Mouse (Mus musculus) frontal cortex, postnatal 36 days (tissue): ENCODE data around the gene Ciz1.

ENCODE experiments used
- DNase-seq, 2 experiments: peaks; one replicate each; pipeline ENCODE4 v3.0.0; 2022; ENCODE audit warnings: low spot score in 2 of 2

The Ciz1 gene

GRCm38 (mm10) chr2:32319586-32320580, 32.2 kb upstream of the Ciz1 start:
- DNase-seq = no peak

GRCm38 (mm10) chr2:32320721-32321120, 31.4 kb upstream of the Ciz1 start:
- DNase-seq = no peak

GRCm38 (mm10) chr2:32321591-32322298, 30.4 kb upstream of the Ciz1 start:
- no peak for DNase-seq

GRCm38 (mm10) chr2:32322754-32323741, 29.1 kb upstream of the Ciz1 start:
- DNase-seq = no peak

- no peak for DNase-seq
Observed at GRCm38 (mm10) chr2:32324322-32324721, 27.8 kb upstream of the Ciz1 start.

- no peak for DNase-seq
Observed at GRCm38 (mm10) chr2:32325342-32325741, 26.8 kb upstream of the Ciz1 start.

GRCm38 (mm10) chr2:32327200-32327599, 24.9 kb upstream of the Ciz1 start:
- no peak for DNase-seq

GRCm38 (mm10) chr2:32328911-32329460, 23.1 kb upstream of the Ciz1 start:
- DNase-seq = no peak

- DNase-seq = no peak
Observed at GRCm38 (mm10) chr2:32329531-32329930, 22.6 kb upstream of the Ciz1 start.

GRCm38 (mm10) chr2:32332159-32332558, 20.0 kb upstream of the Ciz1 start:
- DNase-seq = no peak

- DNase-seq = no peak
Observed at GRCm38 (mm10) chr2:32335888-32336287, 16.2 kb upstream of the Ciz1 start.

GRCm38 (mm10) chr2:32339912-32340642, 12.1 kb upstream of the Ciz1 start:
- no peak for DNase-seq

- peak; percentile 70 to 76 for DNase-seq
Observed at GRCm38 (mm10) chr2:32340836-32341633, 11.1 kb upstream of the Ciz1 start.

- DNase-seq = no peak
Observed at GRCm38 (mm10) chr2:32341634-32341939, 10.5 kb upstream of the Ciz1 start.

- no peak for DNase-seq
Observed at GRCm38 (mm10) chr2:32342039-32342438, 10.1 kb upstream of the Ciz1 start.

- DNase-seq = peak; percentile 81 to 88
Observed at GRCm38 (mm10) chr2:32342539-32343350, 9.4 kb upstream of the Ciz1 start.

- no peak for DNase-seq
Observed at GRCm38 (mm10) chr2:32343351-32343671, 8.8 kb upstream of the Ciz1 start.

- DNase-seq = peak in 1 of 2 experiments; percentile 79
Observed at GRCm38 (mm10) chr2:32344056-32344455, 8.1 kb upstream of the Ciz1 start.
